Mouse (Mus musculus) heart, embryonic 11.5 days (tissue): ENCODE data around the gene Pmp22. TPM values are rescaled to one million over a fixed set of nuclear protein-coding genes. Genes with fewer than 3 reads are reported as not detected.

Source experiments
- ATAC-seq: fragments of 200-750 bp; cut with Nextera tagmentation; replicated peaks from 2 replicates; pipeline ENCODE4 v1.8.0; 2017; ENCODE audit warnings: moderate library complexity; ENCODE audit not compliant: insufficient number of reproducible peaks, low FRiP score, low TSS enrichment
- H3K27ac ChIP-seq: fragments of 300-500 bp; sonication (generic); 2 replicates; pipeline ENCODE4 v1.5.1; 2014; ENCODE audit warnings: mild to moderate bottlenecking, low read depth, low read length
- H3K27me3 ChIP-seq: fragments of 300-500 bp; sonication (generic); 2 replicates; pipeline ENCODE4 v1.6.1; 2014; ENCODE audit warnings: mild to moderate bottlenecking, low read length, mixed read lengths; ENCODE audit not compliant: control insufficient read depth, insufficient read depth
- H3K36me3 ChIP-seq: fragments of 300-500 bp; sonication (generic); 2 replicates; pipeline ENCODE4 v1.6.1; 2014; ENCODE audit warnings: mild to moderate bottlenecking, low read length, moderate library complexity, mixed read lengths; ENCODE audit not compliant: control insufficient read depth, insufficient read depth
- H3K4me1 ChIP-seq: fragments of 300-500 bp; sonication (generic); 2 replicates; pipeline ENCODE4 v1.6.1; 2014; ENCODE audit warnings: low read length; ENCODE audit not compliant: control insufficient read depth, insufficient read depth
- H3K4me2 ChIP-seq: fragments of 300-500 bp; sonication (generic); 2 replicates; pipeline ENCODE4 v1.6.1; 2014; ENCODE audit warnings: mild to moderate bottlenecking, moderate library complexity
- H3K4me3 ChIP-seq: fragments of 300-500 bp; sonication (generic); 2 replicates; pipeline ENCODE4 v1.5.1; 2014; ENCODE audit warnings: low read depth, low read length
- H3K9ac ChIP-seq: fragments of 300-500 bp; sonication (generic); 2 replicates; pipeline ENCODE4 v1.6.1; 2014; ENCODE audit warnings: mild to moderate bottlenecking, low read depth, low read length, moderate library complexity
- H3K9me3 ChIP-seq: fragments of 300-500 bp; sonication (generic); replicated peaks from 2 replicates; pipeline ENCODE4 v1.6.1; 2016; ENCODE audit warnings: low read length; ENCODE audit not compliant: control insufficient read depth
- WGBS: fragments of 180-500 bp; shearing (Covaris S2); extraction: QIAGEN DNeasy Blood & Tissue Kit; methylation state at CpG from one replicate; pipeline ENCODE4 v1.1.7; 2014; ENCODE audit not compliant: insufficient replicate concordance; 5-methylcytosine and 5-hydroxymethylcytosine counted together
- polyA plus RNA-seq: library from polyadenylated mRNA; unstranded; fragments of >200 nt; fragmentation: Nextera tagmentation; extraction: Ambion mirVana; gene quantifications from 2 replicates; pipeline ENCODE4 v1.2.1, GENCODE M21; 2014

Gene Pmp22
- polyA plus RNA-seq, 1 experiment from 2014 or later: 77.9 TPM

DNA sequence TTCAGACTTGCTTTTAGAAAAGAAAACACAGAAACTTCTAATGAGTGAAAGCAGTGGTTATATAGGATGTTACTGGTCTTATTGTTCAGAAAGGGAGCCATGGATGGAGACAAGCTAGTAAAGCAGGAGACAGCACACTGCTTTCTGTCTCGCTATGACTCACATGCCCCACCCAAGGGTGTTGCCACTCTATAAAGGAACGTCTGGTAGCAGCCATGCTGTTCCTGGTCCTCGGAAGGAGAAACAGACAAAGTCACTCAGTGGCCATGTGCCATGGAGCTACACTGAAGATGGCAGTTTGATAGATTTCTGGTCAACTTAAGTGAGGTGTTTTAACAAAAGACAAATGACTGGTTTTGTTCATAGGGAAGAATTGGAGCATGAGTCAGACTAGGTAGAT, 29.4 kb upstream of the Pmp22 start:
- H3K36me3 ChIP-seq: no peaks in the 10 kb centered on the region
- no peaks in the 10 kb centered on the region for H3K9me3 ChIP-seq
- 64% methylated on average over 3 of the region's 3 CpGs for WGBS
- no peak overlapping the region for H3K27ac ChIP-seq
- ATAC-seq: no peak
- no peak overlapping the region for H3K9ac ChIP-seq
- no peaks in the 10 kb centered on the region for H3K27me3 ChIP-seq
- H3K4me1 ChIP-seq: no peaks in the 10 kb centered on the region
- no peak overlapping the region for H3K4me3 ChIP-seq
- H3K4me2 ChIP-seq: no peak overlapping the region

DNA sequence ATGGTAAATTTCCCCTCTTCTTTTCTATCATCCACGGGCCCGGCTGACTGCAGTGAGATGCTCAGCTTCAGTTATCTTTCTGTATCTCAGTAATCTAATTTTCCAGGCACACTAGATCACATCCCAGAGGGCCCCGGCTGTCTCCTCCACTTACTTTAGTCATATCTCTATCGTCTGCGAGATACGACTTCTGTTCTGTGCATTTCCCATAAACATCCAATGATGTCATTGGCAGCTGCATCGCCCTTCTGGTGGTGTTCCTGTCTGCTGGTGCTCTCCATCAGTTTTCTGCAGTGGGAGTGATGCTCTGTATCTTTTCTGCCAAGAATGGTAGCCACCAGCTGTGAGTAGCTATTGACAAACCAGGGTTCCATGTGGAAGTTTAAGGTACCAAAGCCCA, 25.5 kb upstream of the Pmp22 start:
- no peak for ATAC-seq
- H3K9me3 ChIP-seq: no peaks in the 10 kb centered on the region
- no peak overlapping the region for H3K27ac ChIP-seq
- no peaks in the 10 kb centered on the region for H3K36me3 ChIP-seq
- no peaks in the 10 kb centered on the region for H3K27me3 ChIP-seq
- H3K9ac ChIP-seq: no peak overlapping the region
- peaks cover 4% of the 10 kb centered on the region; the same call in 1 of the 2 replicates for H3K4me1 ChIP-seq
- H3K4me2 ChIP-seq: no peak overlapping the region
- no peak overlapping the region for H3K4me3 ChIP-seq
- 63% methylated on average over 7 of the region's 7 CpGs for WGBS

DNA sequence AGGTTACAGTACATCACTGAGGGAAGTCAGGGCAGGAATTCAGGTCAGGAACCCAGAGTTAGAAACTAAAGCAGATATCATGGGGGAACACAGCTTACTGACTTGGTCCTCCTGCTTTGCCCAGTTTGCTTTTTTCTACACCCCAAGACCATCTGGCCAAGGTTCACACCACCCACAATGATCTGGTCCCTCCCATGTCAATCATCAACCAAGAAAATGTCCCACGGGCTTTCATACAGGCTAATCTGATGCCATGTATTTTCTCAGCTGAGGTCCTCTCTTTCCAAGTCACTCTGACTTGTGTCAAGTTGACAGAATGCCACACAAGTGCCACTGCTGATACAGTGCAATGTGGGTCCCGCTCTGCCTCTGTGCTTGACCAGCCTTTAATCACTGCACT, 24.8 kb upstream of the Pmp22 start:
- Histone ChIP-seq H3K27ac (no peak overlapping the region), H3K9ac (no peak overlapping the region), H3K4me1 (peaks cover 4% of the 10 kb centered on the region; the same call in 1 of the 2 replicates), H3K4me2 (no peak overlapping the region), H3K9me3 (no peaks in the 10 kb centered on the region), H3K27me3 (no peaks in the 10 kb centered on the region), H3K4me3 (no peak overlapping the region), H3K36me3 (no peaks in the 10 kb centered on the region)
- 54% methylated on average over 2 of the region's 2 CpGs for WGBS
- ATAC-seq: no peak

- Histone ChIP-seq H3K27me3 (no peaks in the 10 kb centered on the region), H3K4me2 (no peak overlapping the region), H3K36me3 (no peaks in the 10 kb centered on the region), H3K27ac (no peak overlapping the region), H3K9me3 (no peaks in the 10 kb centered on the region), H3K4me3 (no peak overlapping the region), H3K9ac (no peak overlapping the region), H3K4me1 (peaks cover 4% of the 10 kb centered on the region; the same call in 1 of the 2 replicates)
- WGBS: 52% methylated on average over 1 of the region's 1 CpGs
- ATAC-seq: no peak
Measured at GRCm38 (mm10) chr11:63109230-63109775, 19.5 kb upstream of the Pmp22 start.

DNA sequence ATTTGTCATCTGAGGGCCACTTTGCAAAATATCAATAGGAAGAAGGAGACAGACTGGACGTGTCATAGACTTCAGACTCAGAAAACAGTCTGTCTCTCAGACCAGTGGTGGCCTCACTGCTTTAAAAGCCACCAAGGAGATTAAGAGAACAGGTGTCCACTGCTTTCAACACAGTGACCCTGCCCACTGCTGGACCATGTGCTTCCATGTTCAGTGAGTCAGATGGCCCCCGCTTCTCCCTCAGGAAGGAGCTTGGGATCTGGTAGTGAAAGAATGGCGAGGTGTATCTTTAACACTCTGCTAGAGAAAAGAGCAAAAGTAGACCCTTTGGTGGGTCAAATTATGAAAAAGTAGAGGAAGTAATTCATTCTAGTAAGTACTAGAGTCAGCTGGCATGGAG, 18.5 kb upstream of the Pmp22 start:
- Histone ChIP-seq H3K27ac (no peak overlapping the region), H3K27me3 (no peaks in the 10 kb centered on the region), H3K9ac (no peak overlapping the region), H3K4me1 (peaks cover 5% of the 10 kb centered on the region), H3K4me3 (no peak overlapping the region), H3K4me2 (no peak overlapping the region), H3K36me3 (no peaks in the 10 kb centered on the region), H3K9me3 (no peaks in the 10 kb centered on the region)
- ATAC-seq: no peak
- 80% methylated on average over 3 of the region's 3 CpGs for whole genome bisulfite sequencing

DNA sequence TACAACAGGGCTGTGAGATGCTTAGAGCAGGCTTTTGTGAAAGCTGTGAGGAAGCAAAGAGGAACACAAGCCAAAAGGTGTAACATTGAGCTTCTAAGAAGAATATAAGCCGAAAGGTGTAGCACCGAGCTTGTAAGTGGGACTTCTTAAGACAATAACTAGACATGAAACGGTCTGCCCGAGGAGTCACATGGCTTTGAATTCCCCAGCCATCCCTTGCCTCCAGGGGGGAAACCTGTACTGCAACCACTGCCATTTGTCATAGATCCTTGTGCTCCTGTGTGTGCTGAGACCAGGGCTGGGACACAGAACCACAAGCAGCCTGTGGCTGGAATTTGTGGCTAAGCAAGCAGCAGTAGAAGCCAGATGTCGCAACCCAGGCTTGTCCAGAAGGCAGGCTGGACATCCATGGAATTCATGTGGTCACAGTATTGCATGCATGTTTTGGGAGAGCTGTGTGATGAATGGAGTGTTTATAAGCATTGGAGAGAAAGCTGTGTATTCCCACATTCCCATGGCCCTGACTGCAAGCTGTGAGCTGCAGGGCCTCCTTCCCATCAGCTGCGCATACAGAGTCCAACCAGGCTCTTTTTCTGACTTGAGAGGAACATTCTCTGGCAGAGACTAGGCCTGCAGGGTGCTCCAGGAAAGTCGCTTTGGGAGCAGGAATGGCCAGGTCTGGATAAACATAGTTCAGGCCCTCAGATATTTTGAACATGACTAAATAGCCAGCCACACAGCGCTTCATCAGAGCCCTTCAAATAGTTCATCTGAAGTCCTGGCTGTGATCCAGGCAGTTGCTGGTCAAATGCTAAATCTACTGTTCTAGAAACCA, 13.8 kb upstream of the Pmp22 start:
- peak overlapping the region; percentile 42 for H3K27ac ChIP-seq
- no peak overlapping the region for H3K4me3 ChIP-seq
- H3K27me3 ChIP-seq: no peaks in the 10 kb centered on the region
- no peak overlapping the region for H3K4me2 ChIP-seq
- H3K36me3 ChIP-seq: no peaks in the 10 kb centered on the region
- no peak overlapping the region for H3K9ac ChIP-seq
- ATAC-seq: no peak
- no peaks in the 10 kb centered on the region for H3K9me3 ChIP-seq
- H3K4me1 ChIP-seq: peaks cover 19% of the 10 kb centered on the region
- WGBS: 73% methylated on average over 8 of the region's 8 CpGs

GRCm38 (mm10) chr11:63116652-63117051, 12.1 kb upstream of the Pmp22 start:
- H3K9ac ChIP-seq: no peak overlapping the region
- WGBS: 87% methylated on average over 5 of the region's 5 CpGs
- no peak overlapping the region for H3K27ac ChIP-seq
- H3K27me3 ChIP-seq: no peaks in the 10 kb centered on the region
- H3K36me3 ChIP-seq: no peaks in the 10 kb centered on the region
- H3K4me1 ChIP-seq: peaks cover 21% of the 10 kb centered on the region
- H3K4me3 ChIP-seq: no peak overlapping the region
- no peak overlapping the region for H3K4me2 ChIP-seq
- no peaks in the 10 kb centered on the region for H3K9me3 ChIP-seq
- no peak for ATAC-seq

DNA sequence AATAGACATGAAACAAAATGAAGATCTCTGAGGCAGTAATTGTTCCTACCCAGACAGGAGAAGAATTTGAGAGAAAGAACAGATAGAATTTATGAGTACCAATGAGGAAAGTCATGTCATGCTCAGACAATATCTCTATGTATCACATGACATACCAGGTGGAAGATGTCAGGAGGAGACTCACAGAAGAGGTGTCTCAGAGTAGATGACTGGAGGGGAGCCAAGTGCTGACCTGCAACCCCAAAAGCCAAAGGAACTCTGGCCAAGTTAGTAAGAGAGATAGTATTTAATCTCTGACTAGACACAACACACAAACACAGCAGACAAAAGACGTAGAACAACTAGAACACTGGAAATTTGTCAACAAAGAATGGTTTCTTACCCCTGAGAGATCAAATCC, 11.5 kb upstream of the Pmp22 start:
- ATAC-seq: no peak
- H3K9ac ChIP-seq: no peak overlapping the region
- no peaks in the 10 kb centered on the region for H3K9me3 ChIP-seq
- H3K4me2 ChIP-seq: no peak overlapping the region
- no peak overlapping the region for H3K4me3 ChIP-seq
- no peaks in the 10 kb centered on the region for H3K27me3 ChIP-seq
- no peaks in the 10 kb centered on the region for H3K36me3 ChIP-seq
- 70% methylated on average over 1 of the region's 1 CpGs for WGBS
- peaks cover 21% of the 10 kb centered on the region for H3K4me1 ChIP-seq
- no peak overlapping the region for H3K27ac ChIP-seq

GRCm38 (mm10) chr11:63119791-63120190, 9.0 kb upstream of the Pmp22 start:
- H3K36me3 ChIP-seq: no peaks in the 10 kb centered on the region
- peaks cover 21% of the 10 kb centered on the region for H3K4me1 ChIP-seq
- no peaks in the 10 kb centered on the region for H3K9me3 ChIP-seq
- no peak overlapping the region for H3K9ac ChIP-seq
- no peak overlapping the region; the same call in 1 of the 2 replicates for H3K4me2 ChIP-seq
- H3K27me3 ChIP-seq: no peaks in the 10 kb centered on the region
- WGBS: 28% methylated on average over 7 of the region's 7 CpGs
- no peak overlapping the region for H3K4me3 ChIP-seq
- peak; percentile 46; the same call in 1 of the 2 replicates for ATAC-seq
- peak overlapping the region; percentile 42 for H3K27ac ChIP-seq
